Mouse (Mus musculus) right cerebral cortex, postnatal 36 days (tissue): Measurements from ENCODE around the gene Ldb3.
A peak's percentile ranks its signal among the peaks of the same experiment; 100 is the strongest.

Experiments
- DNase-seq, 2 experiments: peaks; one replicate each; pipeline ENCODE4 v3.0.0; 2022; ENCODE audit warnings: low spot score in 2 of 2, mixed read lengths in 1 of 2

Gene Ldb3

DNA sequence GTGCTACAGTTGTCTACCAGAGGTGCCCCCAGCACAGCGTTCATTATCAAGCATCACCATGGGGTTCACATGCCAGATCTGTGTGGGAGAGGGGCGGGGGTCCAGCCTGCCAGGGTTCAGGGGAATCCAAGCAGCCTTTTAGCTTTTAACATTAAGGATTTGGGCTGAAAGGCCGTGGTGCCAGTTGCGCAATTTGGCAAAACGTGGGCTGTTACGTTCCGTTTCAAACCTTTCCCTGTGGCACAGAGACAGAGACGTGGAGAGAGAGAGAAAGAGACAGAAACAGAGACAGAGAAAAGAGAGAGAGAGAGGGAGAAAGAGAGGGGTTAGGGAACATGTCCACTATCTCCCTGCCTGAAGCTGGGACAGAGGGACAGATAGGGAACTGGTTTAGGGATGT, 26.8 kb downstream of the Ldb3 start:
- no peak for DNase-seq

DNA sequence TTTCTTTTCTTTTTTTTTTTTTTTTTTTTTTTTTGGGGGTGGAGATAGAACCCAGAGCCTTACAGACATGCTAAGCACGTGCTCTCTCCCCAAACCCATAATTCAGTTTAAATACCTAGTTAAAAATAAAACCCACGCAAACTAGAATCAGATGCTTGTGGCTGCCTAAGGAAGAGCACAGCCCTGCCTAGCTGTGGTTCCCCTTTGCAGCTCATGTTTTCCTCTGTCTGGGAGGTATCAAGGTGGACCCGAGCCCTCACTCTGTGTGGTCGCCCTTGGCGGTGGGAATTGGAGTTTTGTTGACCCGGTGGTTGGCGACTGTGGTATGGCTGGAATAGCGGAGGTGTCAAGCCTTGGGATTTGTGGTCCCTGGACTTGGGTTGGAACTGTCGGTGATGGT, 29.5 kb downstream of the Ldb3 start:
- no peak for DNase-seq

DNA sequence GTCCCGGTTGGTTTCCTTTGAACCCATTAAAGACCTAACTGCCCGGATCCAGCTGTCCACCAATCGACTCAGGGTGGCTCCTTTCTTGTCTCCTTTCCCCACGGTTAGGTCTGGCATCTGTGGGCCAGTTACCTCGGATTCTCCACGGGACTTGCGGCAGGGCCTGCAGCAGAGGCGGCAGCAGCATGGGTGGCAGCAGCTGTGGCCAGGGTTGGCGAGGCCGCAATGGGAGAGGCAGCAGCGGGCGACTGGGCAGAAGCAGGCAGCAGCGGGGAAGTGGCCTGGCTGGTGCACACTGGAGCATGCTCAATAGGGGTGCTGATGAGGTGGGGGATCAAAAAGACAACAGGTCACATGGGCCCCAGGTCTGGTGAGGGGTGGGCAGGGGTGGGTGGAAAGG, 33.3 kb downstream of the Ldb3 start:
- DNase-seq: no peak

DNA sequence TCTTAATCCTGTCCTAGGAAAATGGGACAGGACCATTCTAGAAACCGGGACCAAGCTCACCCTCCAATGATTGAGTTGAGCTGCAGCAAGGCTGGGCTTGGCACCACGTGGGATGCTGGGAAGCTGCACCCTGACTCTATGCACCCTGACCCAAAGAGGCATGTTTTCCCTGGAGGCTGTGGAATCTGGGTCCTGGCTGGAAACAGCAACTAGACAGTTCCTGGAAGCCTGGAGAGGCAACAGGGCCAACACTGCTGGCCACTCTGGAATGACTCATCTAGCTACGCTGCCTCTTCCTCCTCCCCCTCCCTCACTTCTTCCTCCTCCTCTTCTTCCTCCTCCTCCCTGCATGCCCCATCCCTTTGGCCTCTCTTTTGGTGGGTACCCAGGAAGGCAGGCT, 34.4 kb downstream of the Ldb3 start:
- DNase-seq: no peak

DNA sequence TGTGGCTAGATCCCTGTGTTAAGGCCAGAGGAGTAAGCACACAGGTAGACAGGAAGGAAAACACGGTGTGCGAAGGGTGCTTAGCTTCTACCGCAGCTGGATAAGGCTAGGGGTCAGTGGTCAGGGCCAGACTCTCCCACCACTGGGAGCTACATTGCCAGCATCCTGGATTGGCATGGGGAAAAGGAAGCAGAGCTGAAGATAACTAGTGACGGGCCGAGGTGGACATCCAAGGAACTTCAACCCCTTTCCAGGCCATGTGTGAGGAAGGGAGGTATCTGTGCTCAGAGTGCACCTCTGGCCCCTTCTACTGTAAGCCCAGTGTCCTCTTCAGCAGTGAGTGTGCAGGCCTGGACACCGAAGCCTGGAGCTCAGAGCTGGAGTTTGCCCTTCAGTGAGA, 35.0 kb downstream of the Ldb3 start:
- no peak for DNase-seq

DNA sequence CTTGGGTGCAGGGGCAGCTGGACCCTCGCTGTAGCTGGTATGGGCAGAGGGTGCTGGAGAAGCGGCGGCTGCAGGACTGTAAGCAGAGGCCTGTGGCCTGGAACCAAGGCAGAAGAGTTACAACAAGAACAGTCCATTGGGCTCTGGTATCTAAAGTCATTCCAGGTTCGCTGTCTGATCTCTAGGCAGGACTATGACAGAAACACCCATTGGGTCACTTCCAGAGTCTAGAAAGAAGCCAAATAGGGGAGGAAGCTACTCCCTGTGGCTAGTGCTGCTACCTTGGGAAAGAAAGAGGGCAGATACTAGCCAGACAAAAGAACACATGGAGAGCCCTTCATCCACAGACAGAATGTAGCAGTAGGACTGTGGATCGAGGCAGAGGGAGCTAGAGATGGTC, 36.3 kb downstream of the Ldb3 start:
- no peak for DNase-seq

DNA sequence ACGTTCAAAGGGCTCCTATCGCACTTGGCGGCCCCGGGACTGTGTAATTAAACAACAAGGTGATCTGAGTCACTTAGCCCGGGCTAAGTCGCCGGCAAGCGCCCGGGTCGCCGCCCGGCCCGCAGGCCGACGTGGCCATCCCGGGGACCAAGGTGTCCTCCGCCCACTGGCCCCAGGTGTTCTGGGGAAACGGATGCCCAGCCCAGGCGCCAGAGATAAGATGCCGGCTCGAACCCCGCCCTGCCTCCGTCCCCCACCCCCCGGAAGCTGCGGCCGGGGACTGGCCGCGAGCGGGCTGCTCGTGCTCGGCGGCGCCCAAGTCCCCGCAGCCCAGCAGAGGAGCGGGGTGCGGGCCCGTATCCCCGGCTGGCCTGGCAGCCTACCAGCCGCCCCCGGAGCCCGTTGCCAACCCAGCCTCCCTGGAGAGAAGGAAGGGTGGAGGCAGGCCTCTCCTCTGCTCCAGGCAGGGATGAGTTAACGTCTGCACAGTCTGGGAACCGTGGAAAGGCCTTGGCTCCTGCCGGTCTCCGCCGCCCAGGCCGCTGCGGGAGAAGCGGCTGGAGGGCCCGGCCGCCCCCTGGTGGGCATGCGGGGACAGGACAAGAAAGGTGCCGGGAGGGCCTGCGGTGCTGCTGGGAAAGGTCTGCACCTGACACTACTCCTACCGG, 39.3 kb downstream of the Ldb3 start:
- DNase-seq: peak; percentile 63 to 65

DNA sequence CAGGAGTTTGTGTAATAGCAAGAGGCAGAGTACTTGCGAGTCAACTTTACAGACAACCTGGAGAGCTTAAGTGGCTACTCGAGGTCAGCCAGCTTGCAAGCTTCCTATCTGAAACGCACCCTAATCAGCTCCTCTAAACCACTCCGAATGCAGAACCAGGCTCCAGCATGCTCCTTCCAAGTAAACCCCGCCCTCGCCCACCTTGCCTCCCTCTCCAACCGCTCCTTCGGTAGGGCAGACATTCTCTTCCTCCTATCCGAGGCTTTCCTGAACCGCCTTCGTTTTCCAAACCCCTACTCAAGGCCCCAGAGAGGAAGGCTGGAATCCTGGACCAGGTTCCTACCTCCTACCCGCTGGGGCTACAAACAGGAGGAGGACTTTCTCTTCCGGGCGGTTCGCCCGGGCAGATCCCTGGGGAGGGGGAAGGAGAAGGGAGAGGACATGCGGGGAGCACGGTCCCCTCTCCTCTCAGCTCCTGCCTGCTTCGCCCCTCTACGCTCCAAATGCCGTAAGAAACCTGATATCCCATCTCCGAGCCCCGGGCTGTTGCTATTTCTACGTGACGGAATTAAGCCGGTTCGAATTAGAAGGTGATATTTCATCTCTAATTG, 40.0 kb downstream of the Ldb3 start:
- DNase-seq: peak in 1 of 2 experiments; percentile 45

DNA sequence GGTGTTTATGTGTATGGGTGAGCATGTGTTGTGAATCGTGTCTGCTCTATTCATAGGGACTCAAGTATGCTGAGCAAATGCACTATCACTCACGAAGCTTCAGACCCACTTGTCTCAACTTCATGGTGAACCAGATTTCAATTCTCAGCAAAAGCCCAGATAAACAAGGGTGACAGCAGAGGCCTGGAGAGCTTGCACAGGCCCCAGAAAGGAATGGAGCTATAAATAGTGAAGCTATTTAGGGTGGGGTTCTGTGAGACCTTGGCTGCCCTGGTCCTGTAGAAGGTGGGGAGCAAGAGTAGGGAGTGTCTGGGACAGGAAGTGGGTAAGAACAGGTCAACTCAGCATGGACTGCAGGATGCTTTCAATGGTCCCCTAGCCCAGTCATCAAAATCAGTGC, 43.9 kb downstream of the Ldb3 start:
- no peak for DNase-seq

DNA sequence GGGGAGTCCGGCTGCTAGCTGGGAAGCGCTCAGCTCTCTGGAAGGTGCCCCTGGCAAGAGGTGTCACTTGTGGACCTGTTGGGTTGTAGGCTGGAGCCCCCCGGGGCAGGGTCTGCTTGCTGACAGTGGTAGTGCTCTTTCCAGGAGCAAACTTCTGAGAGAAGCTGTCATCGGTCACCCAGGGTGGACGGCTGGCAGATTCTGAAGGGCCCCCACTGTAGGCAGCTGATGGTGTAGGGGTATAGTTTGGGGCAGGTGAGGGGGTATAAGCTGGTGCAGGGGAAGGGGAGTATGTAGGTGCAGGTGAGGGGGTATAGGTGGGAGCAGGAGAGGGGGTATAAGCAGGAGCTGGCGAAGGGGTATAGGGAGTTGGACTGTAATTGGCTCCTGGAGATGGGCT, 44.5 kb downstream of the Ldb3 start:
- DNase-seq: no peak

DNA sequence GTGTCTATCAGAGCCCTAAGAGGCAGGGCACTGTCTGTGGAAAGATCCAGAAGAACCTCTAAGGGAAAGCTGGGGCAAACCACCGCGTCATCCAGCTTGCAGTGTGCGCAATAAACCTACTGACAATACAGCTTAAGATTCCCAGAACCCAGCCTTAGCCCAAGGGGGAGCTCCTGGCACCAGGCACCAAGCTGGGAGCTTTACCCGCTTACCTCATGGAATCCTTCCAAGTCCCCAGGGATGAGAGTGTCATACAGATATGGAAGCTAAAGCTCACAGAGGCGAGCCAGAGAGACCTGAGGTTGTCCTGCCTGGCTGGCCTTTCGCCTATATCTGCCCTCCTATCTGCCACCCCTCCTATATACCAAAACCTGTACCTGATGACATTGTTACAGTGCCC, 44.9 kb downstream of the Ldb3 start:
- no peak for DNase-seq

DNA sequence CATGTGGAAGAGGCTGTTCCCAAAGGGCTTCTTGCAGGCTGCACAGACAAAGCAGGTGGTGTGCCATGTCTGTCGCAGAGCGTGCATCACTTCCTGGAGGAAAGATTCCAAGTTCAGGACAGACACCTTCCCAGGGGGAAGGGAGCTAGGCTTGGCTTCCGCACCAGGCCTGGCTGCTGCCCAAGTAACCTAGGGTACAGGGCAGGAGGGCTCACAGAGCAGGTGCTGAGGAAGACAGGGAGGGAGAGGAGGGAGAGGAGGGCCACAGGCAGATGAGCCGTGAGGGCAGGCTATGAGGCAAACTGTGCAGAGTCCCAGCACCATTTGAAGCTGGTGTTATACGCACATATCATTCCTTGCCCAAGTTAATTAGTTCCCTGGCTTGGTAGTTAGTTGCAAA, 46.6 kb downstream of the Ldb3 start:
- no peak for DNase-seq

DNA sequence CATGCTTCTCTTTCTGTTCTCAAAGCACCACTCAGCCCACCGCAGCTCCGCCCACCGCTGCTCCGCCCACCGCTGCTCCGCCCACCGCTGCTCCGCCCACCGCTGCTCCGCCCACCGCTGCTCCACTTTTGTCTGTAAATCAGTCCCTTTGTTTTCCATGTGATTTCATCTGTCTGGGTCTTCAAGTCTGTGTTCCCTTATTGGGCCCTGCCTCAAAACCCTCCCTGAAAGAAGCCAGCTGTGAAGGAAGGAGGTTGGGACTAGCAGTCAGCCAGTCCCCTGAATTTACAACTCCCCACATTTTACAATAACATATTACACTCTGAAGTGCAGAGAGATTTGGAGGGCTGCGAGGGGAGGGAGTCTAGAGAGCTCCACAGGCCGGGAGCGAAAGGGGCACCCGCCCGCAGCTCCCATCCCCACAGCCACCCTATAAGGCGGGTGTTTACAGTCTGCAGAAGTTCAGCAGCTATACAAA, 47.8 kb downstream of the Ldb3 start:
- no peak for DNase-seq

DNA sequence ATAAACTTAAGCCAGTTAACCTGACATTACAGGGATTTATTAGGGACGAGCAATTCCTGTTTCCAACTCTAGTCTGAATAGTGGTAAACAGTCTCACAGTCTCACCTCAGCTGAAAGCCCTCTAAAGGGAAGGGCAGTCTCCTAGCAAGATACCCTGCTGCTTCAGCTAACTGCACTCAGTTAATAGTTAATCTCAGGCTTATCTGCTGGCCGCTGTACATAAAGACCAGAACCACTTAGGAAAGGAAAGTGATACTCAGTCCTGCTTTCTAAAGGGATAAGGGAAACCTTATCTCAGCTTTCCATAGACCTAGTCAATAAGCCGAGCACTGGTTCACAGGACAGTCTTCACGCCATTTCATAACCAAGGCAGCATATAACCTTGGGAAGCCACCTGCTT, 52.6 kb downstream of the Ldb3 start:
- DNase-seq: no peak

DNA sequence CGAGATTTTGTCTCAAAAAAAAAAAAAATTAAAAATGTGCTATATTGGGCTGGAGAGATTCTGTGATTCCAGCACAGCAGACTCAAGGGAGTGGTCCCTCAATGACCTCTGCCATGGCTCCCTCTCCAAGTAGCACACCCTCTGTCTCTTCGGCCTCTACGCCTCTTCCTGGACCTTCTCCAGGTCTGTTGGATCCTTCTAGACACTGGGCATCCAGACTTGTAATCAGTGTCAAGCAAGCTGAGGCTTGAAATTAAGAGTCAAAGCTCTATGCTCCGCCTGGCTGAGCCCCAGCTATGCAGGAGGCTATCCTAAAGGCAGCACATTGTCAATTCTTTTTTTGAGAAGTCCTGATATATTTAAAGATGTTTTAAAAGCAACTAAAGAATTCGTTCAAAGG, 54.9 kb downstream of the Ldb3 start:
- no peak for DNase-seq

DNA sequence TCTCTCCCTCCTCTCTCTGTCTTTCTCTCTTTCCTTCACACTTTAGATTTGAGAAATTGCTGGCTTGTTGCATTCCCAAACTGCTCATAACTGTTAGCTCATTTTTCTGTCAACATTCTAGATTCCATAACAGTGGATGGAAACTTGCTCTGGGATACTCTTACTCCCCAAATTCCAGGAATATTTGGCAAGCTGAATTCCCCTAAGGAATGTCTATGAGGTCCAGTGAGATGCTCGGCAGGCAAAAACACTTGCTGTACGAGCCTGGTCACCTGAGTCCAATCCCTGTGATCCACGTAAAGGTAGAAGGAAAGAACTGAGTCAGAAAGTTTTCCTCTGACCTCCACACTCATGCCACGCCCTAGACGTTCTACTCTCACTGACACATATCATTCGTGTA, 55.9 kb downstream of the Ldb3 start:
- no peak for DNase-seq

DNA sequence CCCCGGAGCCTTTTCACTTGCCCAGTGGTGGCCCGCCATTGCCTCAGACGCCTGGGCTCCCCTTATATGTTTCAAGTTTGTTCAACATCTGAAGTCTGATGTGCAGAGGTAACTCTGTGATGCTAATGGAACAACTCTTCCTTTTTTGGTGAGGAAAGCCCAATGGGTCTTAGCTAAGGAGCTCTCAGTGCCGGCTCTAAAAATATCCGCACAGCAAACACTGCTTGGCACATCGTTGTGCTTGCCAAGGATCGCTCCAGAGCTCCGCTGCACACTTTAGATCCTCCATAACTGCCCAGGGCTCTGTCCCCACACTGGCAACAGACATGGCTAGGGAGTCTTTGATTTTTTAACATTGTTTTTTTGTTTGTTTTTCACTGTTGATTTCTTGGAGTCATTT, 59.7 kb downstream of the Ldb3 start:
- no peak for DNase-seq

DNA sequence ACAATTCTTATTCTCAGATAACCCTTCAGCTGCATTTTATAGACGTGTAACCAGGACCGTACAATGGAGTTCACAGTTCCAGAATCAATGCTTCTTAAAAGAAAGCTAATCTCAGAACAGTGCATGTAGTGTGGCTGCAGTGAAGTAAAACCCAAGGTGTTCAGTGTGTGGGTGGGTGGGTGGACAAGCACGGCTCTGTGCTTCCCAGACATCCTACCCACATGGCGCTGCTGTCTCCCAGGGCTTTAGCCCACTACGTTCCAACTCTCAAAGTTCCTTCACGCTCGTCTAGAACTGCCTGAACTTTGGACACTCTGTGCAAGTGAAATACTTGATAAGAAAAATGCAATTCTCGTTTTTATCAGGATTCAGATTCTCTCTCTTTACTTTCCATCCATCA, 65.8 kb downstream of the Ldb3 start, which contains the start of gene 9230112D13Rik:
TSS of gene 9230112D13Rik (minus strand) at position 101 of the 400 bp plus-strand sequence.
- DNase-seq: no peak

DNA sequence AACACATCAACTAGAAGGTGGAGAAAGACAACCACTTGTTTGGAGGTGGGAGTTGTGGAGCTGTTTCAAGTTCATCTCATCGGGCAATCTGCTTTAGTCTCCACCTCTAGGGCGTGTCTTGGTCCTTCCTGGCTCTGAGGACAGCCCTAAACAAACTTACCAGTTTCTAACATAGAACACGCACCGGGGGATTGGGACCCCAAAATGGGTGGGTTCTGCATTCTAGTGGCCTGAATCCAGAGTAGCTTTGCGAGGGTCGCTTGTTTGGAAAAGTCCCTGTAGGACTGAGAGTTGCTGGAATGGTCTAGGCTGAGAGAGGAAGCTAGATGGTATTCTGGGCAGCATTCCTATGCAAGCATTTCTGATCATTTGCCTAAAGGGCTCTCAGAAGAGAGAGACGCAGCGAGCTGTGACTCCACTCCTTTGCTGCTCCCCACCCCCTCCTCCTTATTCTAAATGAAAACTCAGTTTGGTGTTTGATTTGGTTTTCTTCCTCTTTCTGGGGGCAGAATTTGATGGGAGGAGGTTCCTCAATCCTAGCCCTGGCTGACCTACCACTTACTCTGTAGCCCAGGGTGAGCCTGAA, 70.4 kb downstream of the Ldb3 start:
- DNase-seq: no peak

DNA sequence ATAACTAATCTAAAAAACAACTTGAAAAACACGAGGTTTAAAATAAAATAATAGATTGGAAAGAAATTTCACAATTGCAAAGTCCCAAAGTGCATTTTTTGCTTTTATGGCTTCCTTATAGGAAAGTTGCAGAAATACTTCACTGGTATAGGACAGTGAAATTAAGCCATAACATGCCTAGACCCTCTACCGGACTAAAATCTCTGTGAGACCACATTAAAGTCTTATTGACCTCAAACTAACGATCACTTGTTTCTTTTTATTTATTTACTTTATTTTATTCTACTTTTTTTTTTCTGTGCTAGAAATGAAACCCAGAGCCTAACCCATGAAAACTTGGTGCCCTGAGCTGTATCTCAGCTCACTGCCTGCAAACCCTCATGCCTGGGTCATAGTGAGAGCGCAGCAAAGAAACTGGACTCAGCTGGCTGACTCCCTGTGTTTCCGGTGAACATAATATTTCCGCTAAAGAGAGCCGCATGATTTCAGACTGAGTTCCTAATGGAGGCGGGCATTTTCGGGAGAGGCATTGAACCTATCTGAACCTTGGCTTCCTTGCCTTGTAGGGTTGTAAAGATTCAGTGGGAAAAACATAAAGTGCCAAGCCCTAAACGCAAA, 71.4 kb downstream of the Ldb3 start:
- no peak for DNase-seq

DNA sequence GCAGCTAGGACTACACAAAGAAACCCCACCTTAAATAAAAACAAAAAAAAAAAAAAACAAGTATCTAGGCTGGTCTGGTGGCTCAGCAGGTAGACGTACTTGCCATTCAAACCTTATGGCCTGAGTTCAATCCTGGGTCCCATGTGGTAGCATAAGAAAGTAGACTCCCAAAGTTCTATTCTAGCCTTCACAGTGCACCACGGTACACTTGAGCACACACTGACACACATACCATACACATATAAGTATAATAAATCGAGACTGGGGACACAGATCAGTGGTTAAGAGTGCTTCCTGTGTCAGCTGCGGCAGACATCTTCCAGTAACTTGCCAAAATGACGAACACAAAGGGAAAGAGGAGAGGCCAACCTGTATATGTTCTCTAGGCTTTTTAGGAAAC, 72.6 kb downstream of the Ldb3 start:
- DNase-seq: no peak

DNA sequence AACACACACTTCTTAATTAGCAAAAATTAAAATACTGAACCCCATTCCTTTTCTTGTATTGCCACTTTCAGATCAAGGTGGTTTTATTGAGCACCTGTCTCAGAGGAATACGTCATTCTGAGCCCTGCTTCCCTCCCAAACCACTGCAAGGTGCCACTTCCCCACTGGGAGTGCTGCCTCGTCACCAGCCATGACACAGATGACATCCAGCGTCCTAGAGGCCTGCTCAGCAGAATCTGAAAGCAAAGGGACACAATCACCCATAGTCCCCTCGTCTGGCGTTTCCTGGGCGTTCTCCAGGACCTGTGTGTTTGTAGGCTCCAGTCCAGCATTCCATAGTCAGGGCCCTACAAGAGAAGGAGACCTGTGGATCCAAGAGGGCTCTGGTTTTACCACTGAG, 74.4 kb downstream of the Ldb3 start:
- DNase-seq: no peak

DNA sequence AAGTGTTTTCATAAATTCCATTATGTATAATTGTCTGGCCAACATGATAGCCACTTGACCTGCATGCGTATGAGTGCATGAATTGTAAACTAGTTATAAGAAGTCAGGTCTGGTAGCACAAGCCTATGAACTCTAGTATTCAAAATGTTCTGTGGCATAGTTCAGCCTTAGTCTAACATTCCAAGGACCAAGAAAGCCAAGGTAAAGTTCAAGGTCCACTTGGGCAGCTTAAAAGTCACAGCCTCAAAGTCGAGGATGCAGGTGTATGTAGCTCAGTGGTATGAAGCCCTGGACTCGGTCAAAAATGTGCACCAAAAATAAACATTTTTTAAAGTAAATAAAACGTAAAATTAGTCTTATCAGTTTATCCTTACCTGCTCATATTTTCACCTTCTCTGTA, 75.9 kb downstream of the Ldb3 start:
- no peak for DNase-seq
